Mouse (Mus musculus): ENCODE results near the gene Slc39a3. TPM values are rescaled to one million over a fixed set of nuclear protein-coding genes. Genes with fewer than 3 reads are reported as not detected.
A peak's percentile ranks its signal among the peaks of the same experiment; 100 is the strongest.

Slc39a3 gene
- total and polyA plus RNA-seq, 2 experiments: 6.1 to 14.1 TPM

GRCm38 (mm10) chr10:81025639-81026275 lies 11.5 kb downstream of the Slc39a3 start, which contains the start of gene Diras1:
TSS of gene Diras1 (minus strand) at chr10:81025662.
- TF ChIP-seq CTCF (IDR thresholded peaks at IDR 0.05; ENCODE audit: low read depth, low read length) (no peak), POLR2A (IDR thresholded peaks at IDR 0.05; ENCODE audit: extremely low read depth, insufficient read depth, low read length) (no peak)
- H3K4me1 ChIP-seq (ENCODE audit: control insufficient read depth, insufficient read depth, low read length): no peaks in the 10 kb centered on the region
- no peak within 1 kb of the TSS for H3K9ac ChIP-seq (ENCODE audit: low read depth, low read length)
- peaks cover 21% of the 10 kb centered on the region for H3K27me3 ChIP-seq (ENCODE audit: control insufficient read depth, insufficient read depth, low read length)
- no peak within 1 kb of the TSS for H3K27ac ChIP-seq (replicated peaks; ENCODE audit: insufficient read depth, low read depth, low read length)
- no peaks in the 10 kb centered on the region for H3K79me2 ChIP-seq (ENCODE audit: control insufficient read depth, insufficient read depth, low read length)
- no peak for DNase-seq (ENCODE audit: extremely low read depth, low read depth, low spot score)
- no peak within 1 kb of the TSS for H3K4me3 ChIP-seq (ENCODE audit: insufficient read depth, low read depth, low read length)
- 48% methylated on average over 12 of the region's 12 CpGs for WGBS
- no peaks in the 10 kb centered on the region for H3K36me3 ChIP-seq (ENCODE audit: control insufficient read depth, insufficient read depth, low read length)

- no peaks in the 10 kb centered on the region for H3K79me2 ChIP-seq (ENCODE audit: control insufficient read depth, insufficient read depth, low read length)
- H3K9ac ChIP-seq (ENCODE audit: low read depth, low read length): no peak overlapping the region
- no peaks in the 10 kb centered on the region for H3K36me3 ChIP-seq (ENCODE audit: control insufficient read depth, insufficient read depth, low read length)
- no peaks in the 10 kb centered on the region for H3K4me1 ChIP-seq (ENCODE audit: control insufficient read depth, insufficient read depth, low read length)
- TF ChIP-seq CTCF (IDR thresholded peaks at IDR 0.05; ENCODE audit: low read depth, low read length): no peak
- DNase-seq (ENCODE audit: extremely low read depth, low read depth, low spot score): no peak
- peaks cover 21% of the 10 kb centered on the region for H3K27me3 ChIP-seq (ENCODE audit: control insufficient read depth, insufficient read depth, low read length)
- H3K27ac ChIP-seq (replicated peaks; ENCODE audit: insufficient read depth, low read depth, low read length): no peak overlapping the region
- 3% methylated on average over 40 of the region's 43 CpGs for WGBS
- H3K4me3 ChIP-seq (ENCODE audit: insufficient read depth, low read depth, low read length): no peak overlapping the region
These were observed 12.1 kb downstream of the Slc39a3 start for GRCm38 (mm10) chr10:81025047-81025621.

- DNase-seq (ENCODE audit: extremely low read depth, low read depth, low spot score): no peak
- TF ChIP-seq CTCF (IDR thresholded peaks at IDR 0.05; ENCODE audit: low read depth, low read length) (no peak), POLR2A (IDR thresholded peaks at IDR 0.05; ENCODE audit: extremely low read depth, insufficient read depth, low read length) (no peak)
- no peak overlapping the region for H3K4me3 ChIP-seq (ENCODE audit: insufficient read depth, low read depth, low read length)
- WGBS: 77% methylated on average over 5 of the region's 5 CpGs
- peaks cover 21% of the 10 kb centered on the region for H3K27me3 ChIP-seq (ENCODE audit: control insufficient read depth, insufficient read depth, low read length)
- no peak overlapping the region for H3K9ac ChIP-seq (ENCODE audit: low read depth, low read length)
- no peaks in the 10 kb centered on the region for H3K4me1 ChIP-seq (ENCODE audit: control insufficient read depth, insufficient read depth, low read length)
- H3K36me3 ChIP-seq (ENCODE audit: control insufficient read depth, insufficient read depth, low read length): no peaks in the 10 kb centered on the region
- no peaks in the 10 kb centered on the region for H3K79me2 ChIP-seq (ENCODE audit: control insufficient read depth, insufficient read depth, low read length)
- no peak overlapping the region for H3K27ac ChIP-seq (replicated peaks; ENCODE audit: insufficient read depth, low read depth, low read length)
These were observed 12.8 kb downstream of the Slc39a3 start for GRCm38 (mm10) chr10:81024346-81024937.

GRCm38 (mm10) chr10:81022744-81023143 lies 14.5 kb downstream of the Slc39a3 start:
- Histone ChIP-seq H3K27ac (replicated peaks; ENCODE audit: insufficient read depth, low read depth, low read length) (no peak overlapping the region), H3K27me3 (ENCODE audit: control insufficient read depth, insufficient read depth, low read length) (peaks cover 21% of the 10 kb centered on the region), H3K36me3 (ENCODE audit: control insufficient read depth, insufficient read depth, low read length) (no peaks in the 10 kb centered on the region), H3K4me1 (ENCODE audit: control insufficient read depth, insufficient read depth, low read length) (no peaks in the 10 kb centered on the region), H3K4me3 (ENCODE audit: insufficient read depth, low read depth, low read length) (no peak overlapping the region), H3K9ac (ENCODE audit: low read depth, low read length) (no peak overlapping the region), H3K79me2 (ENCODE audit: control insufficient read depth, insufficient read depth, low read length) (no peaks in the 10 kb centered on the region)
- 52% methylated on average over 8 of the region's 8 CpGs for WGBS
- no peak for TF ChIP-seq POLR2A (IDR thresholded peaks at IDR 0.05; ENCODE audit: extremely low read depth, insufficient read depth, low read length)
- peak; percentile 44 for TF ChIP-seq CTCF (IDR thresholded peaks at IDR 0.05; ENCODE audit: low read depth, low read length)
- DNase-seq (ENCODE audit: extremely low read depth, low read depth, low spot score): no peak

GRCm38 (mm10) chr10:81021547-81022110 lies 15.6 kb downstream of the Slc39a3 start:
- Histone ChIP-seq H3K4me1 (ENCODE audit: control insufficient read depth, insufficient read depth, low read length) (no peaks in the 10 kb centered on the region), H3K27me3 (ENCODE audit: control insufficient read depth, insufficient read depth, low read length) (peaks cover 21% of the 10 kb centered on the region), H3K27ac (replicated peaks; ENCODE audit: insufficient read depth, low read depth, low read length) (no peak overlapping the region), H3K9ac (ENCODE audit: low read depth, low read length) (no peak overlapping the region), H3K79me2 (ENCODE audit: control insufficient read depth, insufficient read depth, low read length) (no peaks in the 10 kb centered on the region), H3K4me3 (ENCODE audit: insufficient read depth, low read depth, low read length) (no peak overlapping the region), H3K36me3 (ENCODE audit: control insufficient read depth, insufficient read depth, low read length) (no peaks in the 10 kb centered on the region)
- TF ChIP-seq POLR2A (IDR thresholded peaks at IDR 0.05; ENCODE audit: extremely low read depth, insufficient read depth, low read length) (no peak), CTCF (IDR thresholded peaks at IDR 0.05; ENCODE audit: low read depth, low read length) (no peak)
- no peak for DNase-seq (ENCODE audit: extremely low read depth, low read depth, low spot score)
- 15% methylated on average over 26 of the region's 26 CpGs for WGBS
